Mouse (Mus musculus): ENCODE data around the gene Slc6a21.

Gene Slc6a21

GRCm38 (mm10) chr7:45331502-45331901, 54.2 kb downstream of the Slc6a21 start:
- TF ChIP-seq CTCF (conservative IDR thresholded peaks at IDR 0.05; ENCODE audit: low read length): peak; percentile 55
- no peak for TF ChIP-seq NANOG (IDR thresholded peaks at IDR 0.05; ENCODE audit: borderline replicate concordance, low read length)
- TF ChIP-seq POU5F1 (IDR thresholded peaks at IDR 0.05; ENCODE audit: borderline replicate concordance, low read length): no peak
- peaks cover 58% of the 10 kb centered on the region for H3K4me1 ChIP-seq (replicated peaks; ENCODE audit: low read depth, low read length)

DNA sequence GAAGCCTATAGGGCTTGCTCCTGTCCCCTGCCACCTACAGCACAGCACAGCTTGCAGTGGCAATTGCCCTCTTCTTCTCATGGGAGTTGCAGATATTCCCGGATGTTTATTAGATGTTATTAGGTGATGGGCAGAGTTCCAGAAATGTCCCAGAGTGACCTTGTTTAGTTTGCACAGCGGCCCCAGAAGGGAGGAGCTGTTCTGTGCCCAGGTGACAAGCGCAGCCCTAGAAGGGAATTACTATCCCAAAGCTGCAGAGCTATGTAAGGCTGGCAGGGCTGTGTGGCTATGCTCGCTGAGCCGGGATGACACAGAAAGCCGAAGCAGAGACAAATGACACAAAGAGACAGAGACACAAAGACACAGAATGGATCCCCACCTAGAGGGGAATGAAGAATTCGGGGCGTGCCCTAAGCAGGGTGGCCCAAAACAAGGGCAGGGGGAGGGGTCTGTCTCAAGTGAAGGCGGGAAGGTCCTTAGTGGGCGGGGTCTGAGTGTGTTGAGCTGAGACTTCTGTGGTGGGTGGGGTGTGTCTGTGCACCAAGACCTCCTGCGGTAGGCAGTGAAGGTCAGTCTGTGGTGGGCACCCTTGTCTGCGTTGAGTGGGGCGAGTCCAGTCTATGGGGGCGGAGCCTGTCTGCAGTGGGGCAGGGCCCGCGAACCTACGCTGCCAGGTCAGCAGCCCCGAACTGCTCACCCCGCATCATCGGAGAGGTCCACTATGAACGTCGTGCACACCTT, 55.5 kb downstream of the Slc6a21 start:
- H3K27me3 ChIP-seq (ENCODE audit: insufficient read depth, low read length): peaks cover 3% of the 10 kb centered on the region; the same call in 1 of the 2 replicates
- H3K4me1 ChIP-seq (replicated peaks; ENCODE audit: low read depth, low read length): peaks cover 54% of the 10 kb centered on the region
- TF ChIP-seq CTCF (conservative IDR thresholded peaks at IDR 0.05; ENCODE audit: low read length) (no peak), POU5F1 (IDR thresholded peaks at IDR 0.05; ENCODE audit: borderline replicate concordance, low read length) (no peak), NANOG (IDR thresholded peaks at IDR 0.05; ENCODE audit: borderline replicate concordance, low read length) (no peak)
- H3K4me3 ChIP-seq (replicated peaks; ENCODE audit: low read length): peak overlapping the region; percentile 90
- H3K9me3 ChIP-seq (ENCODE audit: low read length): no peaks in the 10 kb centered on the region
- H3K36me3 ChIP-seq (ENCODE audit: insufficient read depth, low read length): peaks cover 20% of the 10 kb centered on the region

More at GRCm38 (mm10) chr7:45331502-45331901, 54.2 kb downstream of the Slc6a21 start:
- Histone ChIP-seq H3K9me3 (ENCODE audit: low read length) (no peaks in the 10 kb centered on the region), H3K4me3 (replicated peaks; ENCODE audit: low read length) (no peak overlapping the region), H3K36me3 (ENCODE audit: insufficient read depth, low read length) (peaks cover 32% of the 10 kb centered on the region), H3K27me3 (ENCODE audit: insufficient read depth, low read length) (peaks cover under 1% of the 10 kb centered on the region; the same call in 1 of the 2 replicates)

GRCm38 (mm10) chr7:45333431-45333982, 56.2 kb downstream of the Slc6a21 start, which contains the start of gene Trpm4:
Gene Trpm4, minus strand, starts transcription at chr7:45333780.
- Histone ChIP-seq H3K36me3 (ENCODE audit: insufficient read depth, low read length) (peaks cover 20% of the 10 kb centered on the region), H3K9me3 (ENCODE audit: low read length) (no peaks in the 10 kb centered on the region), H3K4me1 (replicated peaks; ENCODE audit: low read depth, low read length) (peaks cover 61% of the 10 kb centered on the region), H3K27me3 (ENCODE audit: insufficient read depth, low read length) (peaks cover 3% of the 10 kb centered on the region; the same call in 1 of the 2 replicates), H3K4me3 (replicated peaks; ENCODE audit: low read length) (peak within 1 kb of the TSS; percentile 90)
- TF ChIP-seq CTCF (conservative IDR thresholded peaks at IDR 0.05; ENCODE audit: low read length) (no peak), NANOG (IDR thresholded peaks at IDR 0.05; ENCODE audit: borderline replicate concordance, low read length) (no peak)

GRCm38 (mm10) chr7:45334605-45335004, 57.3 kb downstream of the Slc6a21 start:
- TF ChIP-seq CTCF (conservative IDR thresholded peaks at IDR 0.05; ENCODE audit: low read length) (no peak), POU5F1 (IDR thresholded peaks at IDR 0.05; ENCODE audit: borderline replicate concordance, low read length) (no peak), NANOG (IDR thresholded peaks at IDR 0.05; ENCODE audit: borderline replicate concordance, low read length) (no peak)
- Histone ChIP-seq H3K4me3 (replicated peaks; ENCODE audit: low read length) (no peak overlapping the region), H3K27me3 (ENCODE audit: insufficient read depth, low read length) (peaks cover 3% of the 10 kb centered on the region; the same call in 1 of the 2 replicates), H3K4me1 (replicated peaks; ENCODE audit: low read depth, low read length) (peaks cover 72% of the 10 kb centered on the region), H3K36me3 (ENCODE audit: insufficient read depth, low read length) (peaks cover 13% of the 10 kb centered on the region), H3K9me3 (ENCODE audit: low read length) (peaks cover 8% of the 10 kb centered on the region; the same call in 1 of the 2 replicates)

GRCm38 (mm10) chr7:45335056-45335455, 57.7 kb downstream of the Slc6a21 start, which contains the start of gene Hrc:
Gene Hrc, plus strand, starts transcription at chr7:45335290.
- Histone ChIP-seq H3K4me1 (replicated peaks; ENCODE audit: low read depth, low read length) (peaks cover 76% of the 10 kb centered on the region), H3K36me3 (ENCODE audit: insufficient read depth, low read length) (peaks cover 14% of the 10 kb centered on the region), H3K9me3 (ENCODE audit: low read length) (peaks cover 8% of the 10 kb centered on the region; the same call in 1 of the 2 replicates), H3K4me3 (replicated peaks; ENCODE audit: low read length) (peak within 1 kb of the TSS; percentile 90; the same call in 1 of the 2 replicates), H3K27me3 (ENCODE audit: insufficient read depth, low read length) (peaks cover 3% of the 10 kb centered on the region; the same call in 1 of the 2 replicates)
- no peak for TF ChIP-seq CTCF (conservative IDR thresholded peaks at IDR 0.05; ENCODE audit: low read length)

DNA sequence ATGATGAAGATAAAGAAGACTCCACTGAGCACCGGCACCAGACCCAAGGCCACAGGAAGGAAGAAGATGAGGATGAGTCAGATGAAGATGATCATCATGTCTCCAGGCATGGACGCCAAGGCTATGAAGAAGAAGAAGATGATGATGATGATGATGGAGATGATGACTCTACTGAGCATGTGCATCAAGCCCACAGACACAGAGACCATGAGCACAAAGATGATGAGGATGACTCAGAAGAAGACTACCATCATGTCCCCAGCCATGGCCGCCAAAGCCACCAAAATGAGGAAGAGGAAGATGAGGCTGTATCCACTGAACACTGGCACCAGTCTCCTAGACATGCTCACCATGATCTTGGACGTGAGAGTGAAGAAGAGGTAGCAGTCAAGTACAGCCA, 59.0 kb downstream of the Slc6a21 start:
- peaks cover 8% of the 10 kb centered on the region; the same call in 1 of the 2 replicates for H3K9me3 ChIP-seq (ENCODE audit: low read length)
- peaks cover 3% of the 10 kb centered on the region; the same call in 1 of the 2 replicates for H3K27me3 ChIP-seq (ENCODE audit: insufficient read depth, low read length)
- TF ChIP-seq NANOG (IDR thresholded peaks at IDR 0.05; ENCODE audit: borderline replicate concordance, low read length) (no peak), CTCF (conservative IDR thresholded peaks at IDR 0.05; ENCODE audit: low read length) (no peak), POU5F1 (IDR thresholded peaks at IDR 0.05; ENCODE audit: borderline replicate concordance, low read length) (no peak)
- H3K36me3 ChIP-seq (ENCODE audit: insufficient read depth, low read length): peaks cover 9% of the 10 kb centered on the region; the same call in 1 of the 2 replicates
- peaks cover 80% of the 10 kb centered on the region for H3K4me1 ChIP-seq (replicated peaks; ENCODE audit: low read depth, low read length)
- H3K4me3 ChIP-seq (replicated peaks; ENCODE audit: low read length): no peak overlapping the region

- H3K9me3 ChIP-seq (ENCODE audit: low read length): peaks cover 8% of the 10 kb centered on the region; the same call in 1 of the 2 replicates
- H3K36me3 ChIP-seq (ENCODE audit: insufficient read depth, low read length): peaks cover 5% of the 10 kb centered on the region; the same call in 1 of the 2 replicates
- peaks cover 80% of the 10 kb centered on the region for H3K4me1 ChIP-seq (replicated peaks; ENCODE audit: low read depth, low read length)
- H3K27me3 ChIP-seq (ENCODE audit: insufficient read depth, low read length): peaks cover 3% of the 10 kb centered on the region; the same call in 1 of the 2 replicates
- no peak for TF ChIP-seq POU5F1 (IDR thresholded peaks at IDR 0.05; ENCODE audit: borderline replicate concordance, low read length)
- TF ChIP-seq CTCF (conservative IDR thresholded peaks at IDR 0.05; ENCODE audit: low read length): no peak
- no peak for TF ChIP-seq NANOG (IDR thresholded peaks at IDR 0.05; ENCODE audit: borderline replicate concordance, low read length)
- H3K4me3 ChIP-seq (replicated peaks; ENCODE audit: low read length): peak overlapping the region; percentile 39; the same call in 1 of the 2 replicates
Measured at GRCm38 (mm10) chr7:45337469-45337868, 60.2 kb downstream of the Slc6a21 start.

DNA sequence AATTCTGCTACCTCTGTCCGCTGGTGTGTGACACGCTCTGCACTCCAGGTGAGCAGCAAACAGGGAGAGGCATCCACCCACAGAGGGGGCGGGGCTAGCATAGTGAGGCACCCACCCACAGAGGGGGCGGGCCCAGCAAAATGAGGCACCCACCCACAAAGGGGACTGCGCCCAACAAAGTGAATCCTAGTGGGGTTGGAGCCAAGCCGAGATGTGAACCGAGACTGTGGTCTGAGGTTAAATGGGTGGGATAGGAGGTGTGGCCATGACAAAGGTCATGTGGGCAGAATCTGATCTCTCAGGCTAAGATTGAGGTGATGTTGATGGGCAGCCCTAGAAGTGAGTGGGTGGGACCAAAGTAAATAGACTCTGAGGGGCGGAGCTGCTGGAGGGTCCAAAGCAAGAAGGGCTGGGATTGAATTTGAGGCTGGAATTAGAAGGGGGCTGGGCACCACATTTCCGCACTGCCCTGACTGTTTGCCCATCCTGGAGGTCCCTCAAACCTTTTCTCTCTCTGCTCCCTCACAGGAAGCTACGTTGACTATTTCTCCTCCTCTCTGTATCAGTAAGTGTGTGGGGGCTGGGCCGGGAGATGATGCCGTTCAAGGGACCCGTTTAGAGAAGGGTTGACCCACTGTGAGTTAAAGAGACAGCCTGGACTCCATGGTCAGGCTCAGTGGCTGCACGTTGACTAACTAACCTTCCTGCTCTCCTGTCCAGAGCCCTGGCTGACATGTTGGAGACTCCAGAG, 61.0 kb downstream of the Slc6a21 start:
- H3K4me3 ChIP-seq (replicated peaks; ENCODE audit: low read length): peak overlapping the region; percentile 79
- H3K9me3 ChIP-seq (ENCODE audit: low read length): peaks cover 8% of the 10 kb centered on the region; the same call in 1 of the 2 replicates
- H3K36me3 ChIP-seq (ENCODE audit: insufficient read depth, low read length): peaks cover 5% of the 10 kb centered on the region; the same call in 1 of the 2 replicates
- TF ChIP-seq NANOG (IDR thresholded peaks at IDR 0.05; ENCODE audit: borderline replicate concordance, low read length): no peak
- TF ChIP-seq POU5F1 (IDR thresholded peaks at IDR 0.05; ENCODE audit: borderline replicate concordance, low read length): no peak
- no peak for TF ChIP-seq CTCF (conservative IDR thresholded peaks at IDR 0.05; ENCODE audit: low read length)
- H3K4me1 ChIP-seq (replicated peaks; ENCODE audit: low read depth, low read length): peaks cover 84% of the 10 kb centered on the region
- peaks cover 3% of the 10 kb centered on the region; the same call in 1 of the 2 replicates for H3K27me3 ChIP-seq (ENCODE audit: insufficient read depth, low read length)
